Mouse (Mus musculus) adrenal gland, adult (tissue): ENCODE measurements around the gene Aprt.
"Not testable (repeated sequence)": the region's sequence is repeated elsewhere in the genome, so short reads cannot be mapped to it uniquely, and the experiment has no call there.

ENCODE experiments used
- DNase-seq, 2 experiments: peaks; one replicate each; pipeline ENCODE4 v3.0.0; 2022 to 2023; ENCODE audit warnings: low spot score in 1 of 2; ENCODE audit not compliant: inconsistent age in 2 of 2

Gene Aprt

GRCm38 (mm10) chr8:122586749-122587148 lies 10.0 kb upstream of the Aprt start:
- no peak for DNase-seq

- DNase-seq = no peak
Observed at GRCm38 (mm10) chr8:122586171-122586570, 9.5 kb upstream of the Aprt start.

GRCm38 (mm10) chr8:122585411-122585891 lies 8.7 kb upstream of the Aprt start:
- peak; percentile 68 to 76 for DNase-seq

GRCm38 (mm10) chr8:122584981-122585380 lies 8.3 kb upstream of the Aprt start:
- no peak for DNase-seq

DNA sequence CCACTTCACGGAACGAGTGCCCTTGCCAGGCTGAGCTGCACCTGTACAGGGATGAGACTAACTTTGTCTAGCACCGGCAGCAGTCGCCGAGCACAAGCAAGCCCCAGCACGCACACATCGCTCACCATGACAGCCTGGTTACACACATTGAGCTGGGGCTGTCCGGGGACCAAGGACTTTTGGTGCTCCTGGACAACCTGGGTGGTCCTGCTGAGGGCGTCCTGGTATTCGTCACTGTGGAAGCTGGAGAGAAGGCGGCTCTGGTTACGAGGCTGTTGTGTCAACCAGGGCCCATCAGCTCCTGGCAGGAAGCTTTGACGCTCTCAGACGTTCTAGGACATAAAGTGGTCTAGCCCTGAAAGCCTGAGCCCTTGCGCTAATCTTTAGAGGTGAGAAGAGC lies 4.2 kb upstream of the Aprt start:
- DNase-seq = no peak

DNA sequence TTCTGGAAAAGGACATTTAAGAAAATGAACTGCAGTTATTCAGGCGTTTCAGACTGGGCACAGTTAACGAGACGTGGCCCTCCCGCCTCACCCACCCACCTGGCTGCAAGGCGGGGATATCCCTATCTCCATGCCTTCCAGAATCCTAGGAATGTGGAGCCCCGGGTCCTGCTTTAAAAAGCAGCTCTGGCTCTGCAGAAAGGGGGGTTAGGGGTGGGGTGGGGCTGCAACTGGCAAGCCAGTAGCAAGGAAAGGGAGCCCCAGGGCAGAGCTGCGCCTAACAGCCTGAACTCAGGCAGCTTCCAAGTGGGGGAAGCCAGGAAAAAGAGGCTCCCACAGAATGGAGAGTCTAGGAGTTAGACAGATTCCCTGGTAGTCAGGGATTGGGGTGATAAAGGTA lies 2.5 kb upstream of the Aprt start:
- no peak for DNase-seq

- no peak for DNase-seq
Observed at GRCm38 (mm10) chr8:122577116-122577515, 407 bp upstream of the Aprt start.

GRCm38 (mm10) chr8:122575735-122576647 lies 718 bp downstream of the Aprt start:
- DNase-seq = no peak

GRCm38 (mm10) chr8:122575286-122575685 lies 1.4 kb downstream of the Aprt start:
- DNase-seq = no peak

DNA sequence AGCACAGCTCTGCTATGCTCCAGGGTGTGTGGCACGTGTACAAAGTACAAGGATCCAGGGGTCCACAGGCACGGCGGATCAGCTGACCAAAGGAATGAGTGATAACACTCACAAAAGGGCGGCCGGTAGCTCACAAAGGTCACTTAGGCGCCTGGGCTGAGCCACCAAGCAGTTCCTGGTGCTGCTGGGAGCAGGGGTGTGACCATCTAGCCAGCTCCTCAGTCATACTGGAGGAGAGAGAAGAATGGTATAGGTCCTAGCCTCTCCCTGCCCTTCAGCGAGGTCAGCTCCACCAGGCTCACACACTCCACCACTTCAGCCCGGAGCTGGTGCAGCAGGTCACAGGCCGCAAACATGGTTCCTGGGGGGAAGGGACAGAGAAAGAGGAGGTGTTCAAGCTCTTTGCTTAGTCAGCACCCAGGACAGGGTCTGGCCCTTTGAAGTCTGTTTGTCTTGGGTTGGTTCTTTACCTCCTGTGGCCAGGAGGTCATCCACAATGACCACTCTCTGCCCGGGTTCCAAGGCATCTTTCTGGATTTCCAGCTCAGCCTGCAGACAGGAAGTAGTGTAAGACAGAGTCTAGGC lies 1.9 kb downstream of the Aprt start:
- DNase-seq = no peak

DNA sequence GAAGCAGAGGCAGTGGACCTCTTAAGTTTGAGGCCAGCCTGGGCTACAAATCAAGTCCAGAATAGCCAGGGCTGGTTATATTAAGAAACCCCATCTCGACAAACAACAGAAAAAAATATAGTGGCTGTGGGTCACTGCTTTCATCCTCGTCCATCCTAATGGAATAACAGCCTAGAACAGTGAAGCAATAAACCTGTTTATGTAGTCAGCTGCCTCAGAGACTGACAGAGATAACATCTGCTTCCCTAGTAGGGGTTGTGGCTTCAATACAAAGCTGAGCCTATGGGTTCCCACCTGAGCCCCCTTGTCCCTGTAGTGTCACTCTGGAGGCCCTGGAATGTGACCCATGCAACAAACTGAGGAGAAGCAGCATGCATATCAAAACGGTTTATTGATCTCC lies 2.4 kb downstream of the Aprt start:
- DNase-seq = no peak

DNA sequence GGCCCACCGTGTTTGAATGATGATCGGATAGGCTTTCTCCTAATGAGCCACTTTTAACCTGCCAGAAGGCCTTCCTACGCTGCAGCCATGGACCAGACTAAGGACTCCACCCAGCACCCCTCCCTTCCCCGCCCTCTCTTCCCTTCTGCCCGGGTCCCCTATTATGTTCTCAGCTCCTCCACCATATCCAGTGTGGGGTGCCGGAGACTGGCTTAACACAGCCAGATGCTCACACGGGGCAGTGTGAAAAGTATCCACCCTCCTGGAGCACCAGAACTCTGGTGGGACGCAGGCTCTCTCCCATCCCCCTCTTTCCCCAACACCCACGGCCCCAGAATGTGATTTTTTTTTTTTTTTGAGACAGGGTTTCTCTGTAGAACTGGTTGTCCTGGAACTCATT lies 3.1 kb downstream of the Aprt start:
- DNase-seq = no peak

GRCm38 (mm10) chr8:122573176-122573575 lies 3.5 kb downstream of the Aprt start:
- not testable (repeated sequence) for DNase-seq

DNA sequence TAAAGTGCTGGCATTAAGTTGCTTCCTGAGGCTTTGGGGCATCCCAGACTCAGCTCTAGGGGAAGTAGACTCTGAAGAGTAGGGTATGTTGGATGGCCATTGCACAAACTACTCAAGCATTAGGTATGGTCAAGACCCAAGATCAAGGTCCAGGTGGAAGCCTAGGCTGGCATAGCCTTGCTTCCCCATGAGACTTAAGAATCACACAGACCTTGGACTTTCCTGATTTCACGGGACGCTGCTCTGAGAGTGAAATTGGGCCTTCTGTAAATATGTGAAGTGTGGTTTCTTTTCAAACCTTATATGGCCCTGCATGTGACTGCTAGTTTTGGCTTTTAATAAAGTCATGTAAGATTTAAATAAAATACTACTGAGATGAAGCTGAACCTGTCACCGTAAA lies 4.0 kb downstream of the Aprt start:
- no peak for DNase-seq

DNA sequence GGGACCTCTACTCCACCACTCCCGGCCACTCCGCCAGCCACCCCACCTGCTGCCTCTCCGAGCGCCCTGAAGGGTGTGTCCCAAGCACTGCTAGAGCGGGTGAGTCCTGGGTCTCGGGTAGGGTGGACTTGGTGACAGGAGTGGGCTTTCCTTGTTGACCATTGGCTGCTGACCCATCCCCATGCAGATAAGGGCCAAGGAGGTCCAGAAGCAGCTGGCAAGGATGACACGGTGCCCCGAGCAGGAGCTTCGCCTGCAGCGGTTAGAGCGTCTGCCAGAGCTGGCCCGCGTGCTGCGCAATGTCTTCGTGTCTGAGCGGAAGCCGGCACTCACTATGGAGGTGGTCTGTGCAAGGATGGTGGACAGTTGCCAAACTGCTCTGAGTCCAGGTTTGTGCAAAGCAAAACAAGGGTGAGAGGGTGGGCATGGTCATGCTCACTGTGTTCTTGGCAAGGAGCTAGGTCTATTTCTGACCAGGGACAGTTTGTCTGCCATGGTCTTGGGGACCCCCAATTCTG lies 4.9 kb downstream of the Aprt start:
- DNase-seq = no peak

DNA sequence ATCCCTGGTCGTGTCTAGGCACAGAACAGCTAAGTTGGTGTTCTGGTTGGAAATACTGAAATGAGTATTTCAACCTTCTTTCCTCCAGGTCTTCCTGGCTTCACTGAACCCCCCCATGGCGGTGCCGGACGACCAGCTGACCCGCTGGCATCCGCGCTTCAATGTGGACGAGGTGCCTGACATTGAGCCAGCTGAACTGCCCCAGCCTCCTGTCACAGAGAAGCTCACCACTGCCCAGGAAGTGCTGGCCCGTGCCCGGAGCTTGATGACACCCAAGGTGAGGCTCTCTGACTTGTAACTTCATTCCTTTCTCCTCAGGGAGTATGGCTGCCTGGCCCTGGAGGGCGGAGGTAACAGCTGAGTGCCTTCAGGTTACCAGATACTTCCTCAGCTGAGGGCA lies 5.6 kb downstream of the Aprt start:
- DNase-seq = no peak

- DNase-seq = no peak
Observed at GRCm38 (mm10) chr8:122569996-122570395, 6.7 kb downstream of the Aprt start.

DNA sequence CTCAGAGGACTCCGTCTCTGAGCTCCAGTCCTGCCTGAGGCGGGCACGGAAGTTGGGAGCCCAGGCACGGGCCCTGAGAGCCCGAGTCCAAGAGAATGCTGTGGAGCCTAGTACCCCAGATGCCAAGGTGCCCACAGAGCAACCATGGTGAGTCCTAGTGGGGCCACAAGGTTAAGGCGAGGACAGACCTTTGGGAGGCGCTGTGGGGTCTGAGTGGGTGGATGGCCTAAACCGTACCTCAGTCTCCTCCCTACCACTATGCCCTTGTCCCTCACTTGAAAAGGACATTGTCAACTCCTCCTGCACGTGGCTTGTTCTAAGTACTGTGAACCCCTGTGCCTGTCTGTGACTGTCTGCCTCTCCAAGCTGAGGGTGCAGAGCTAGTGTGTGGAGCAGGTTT lies 7.4 kb downstream of the Aprt start:
- DNase-seq = no peak

DNA sequence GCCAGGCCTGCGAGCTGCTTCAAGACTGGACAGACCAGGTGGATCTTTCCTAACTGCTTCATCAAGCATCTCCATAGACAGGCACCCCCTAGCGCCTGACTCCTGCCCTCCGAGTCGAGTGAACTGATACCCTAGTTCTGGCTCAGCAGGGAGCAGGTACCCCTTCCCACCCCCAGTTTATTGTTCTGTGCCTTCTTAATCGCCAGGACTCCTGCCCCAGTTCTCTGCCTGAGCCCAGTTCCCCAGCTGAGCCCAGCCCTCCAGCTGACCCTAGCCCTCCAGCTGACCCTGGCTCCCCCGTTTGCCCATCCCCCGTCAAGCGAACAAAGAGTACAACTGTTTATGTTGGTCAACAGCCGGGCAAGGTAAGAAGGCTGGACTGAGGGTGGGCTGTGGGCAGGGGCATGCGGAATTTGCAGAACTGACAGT lies 7.8 kb downstream of the Aprt start:
- no peak for DNase-seq

DNA sequence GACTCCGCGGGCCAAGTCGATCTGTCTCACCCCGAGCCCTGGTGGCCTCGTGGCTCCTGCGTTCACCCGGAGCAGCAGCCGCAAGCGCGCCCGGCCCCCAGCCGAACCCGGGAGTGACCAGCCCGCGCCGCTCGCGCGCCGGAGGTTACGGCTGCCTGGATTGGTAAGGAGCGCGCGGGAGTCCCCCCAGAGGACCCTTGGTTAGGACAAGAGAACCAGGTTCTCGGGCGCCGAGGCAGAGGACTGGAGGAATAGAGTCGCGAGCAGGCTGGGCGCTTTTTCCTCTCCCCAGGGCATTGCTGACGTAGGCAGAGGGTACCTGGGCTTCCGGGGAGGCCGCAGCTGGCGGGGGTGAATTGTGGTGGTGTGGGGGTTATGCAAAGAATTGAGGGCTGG lies 8.6 kb downstream of the Aprt start:
- DNase-seq = no peak

DNA sequence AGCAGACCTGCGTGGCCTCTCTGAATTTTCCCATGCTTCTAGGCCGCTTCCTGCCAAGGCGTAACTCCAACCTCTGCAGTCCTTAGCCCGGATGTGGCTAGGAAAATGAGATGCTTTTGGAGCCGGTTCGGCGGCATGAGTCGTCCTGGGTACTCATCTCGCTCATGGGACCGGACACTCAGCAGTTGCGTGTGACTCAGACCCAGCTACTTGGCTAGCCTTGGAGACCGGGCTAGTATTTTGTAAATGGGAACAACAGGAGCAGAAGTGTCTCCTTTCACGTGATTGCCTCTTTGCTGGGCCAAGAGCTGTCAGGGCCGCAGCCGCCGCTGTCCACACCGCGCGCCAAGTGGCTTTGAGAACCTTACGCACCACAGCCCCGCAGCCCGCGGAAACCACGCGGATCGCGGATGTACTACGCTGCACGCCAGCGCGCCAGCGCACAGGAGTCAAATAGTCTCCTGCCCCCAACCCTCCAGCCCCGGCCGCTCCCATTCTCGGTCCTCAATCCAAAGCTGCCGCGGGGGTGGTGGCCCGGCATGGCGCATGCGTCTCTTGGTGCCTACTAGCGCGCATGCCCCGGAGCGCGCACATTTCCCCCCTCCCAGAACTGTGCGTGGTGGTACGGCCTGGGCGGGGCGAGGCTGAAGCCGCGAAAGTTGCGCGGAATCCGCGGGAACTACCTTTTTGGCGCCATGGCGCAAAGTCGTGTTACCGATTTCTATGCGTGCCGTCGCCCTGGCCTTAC lies 9.2 kb downstream of the Aprt start, which contains the start of gene Cdt1:
TSS of gene Cdt1 (plus strand) at position 655 of the 748 bp plus-strand sequence.
- DNase-seq = peak; percentile 97 to 99
